Mouse (Mus musculus) Patski (cell line): ENCODE measurements around the gene Lmtk3. TPM values are rescaled to one million over a fixed set of nuclear protein-coding genes. Genes with fewer than 3 reads are reported as not detected.

Experiments
- ATAC-seq: fragments of 100-300 bp; one replicate; pipeline ENCODE4 v1.8.0; 2021
- CTCF ChIA-PET: fragments of 350-600 bp; sonication (Branson Sonifier 250); formaldehyde crosslinking; loops from one replicate; lab custom pipeline; 2022; ENCODE audit warnings: inconsistent platforms; lab: Charles Lee
- POLR2A ChIA-PET: fragments of 350-600 bp; sonication (Branson Sonifier 250); formaldehyde crosslinking; loops from one replicate; lab custom pipeline; 2022; ENCODE audit warnings: antibody characterized with exemption, inconsistent platforms; lab: Charles Lee
- DNase-seq: peaks from one replicate; pipeline ENCODE4 v3.0.0-alpha.2; 2011; ENCODE audit warnings: low read depth, low spot score
- H3K27me3 ChIP-seq: fragments of 371-371 bp; one replicate; pipeline ENCODE4 v1.5.1; 2021
- CTCF ChIP-seq: fragments of 100-300 bp; IDR thresholded peaks from one replicate; pipeline ENCODE4 v1.5.1; 2021
- in situ Hi-C: fragments of 300-500 bp; cut with MboI; formaldehyde crosslinking; loops from 3 replicates; pipeline ENCODE4 v1.11.1; 2018; ENCODE audit warnings: low pct_unique_long_range_greater_than_20kb, mixed read lengths
- polyA plus RNA-seq: library from polyadenylated mRNA; unstranded; gene quantifications from one replicate; pipeline ENCODE4 v1.2.3, GENCODE M21; 2021

The Lmtk3 gene
- polyA plus RNA-seq, 1 experiment from 2014 or later = 12.0 TPM

- POLR2A ChIA-PET = no interaction called here
- TF ChIP-seq CTCF = no peak
- ATAC-seq (peak; percentile 51), DNase-seq (no peak)
- H3K27me3 ChIP-seq = no peaks in the 10 kb centered on the region
- CTCF ChIA-PET = interaction anchor here (0.7 to 4.4 kb wide), 11 partner anchors 13 to 214 kb away, joined by 3 to 39 read pairs (median 7); partner anchors contain the start of gene Kdelr1
- in situ Hi-C loops = loop anchor here (5.0 kb wide), 1 partner anchor 65 kb away; no protein-coding TSS in a partner anchor
These were observed 19.0 kb downstream of the Lmtk3 start for GRCm38 (mm10) chr7:45802551-45802950.

GRCm38 (mm10) chr7:45805941-45806340 is 22.4 kb downstream of the Lmtk3 start:
- no peak for DNase-seq
- TF ChIP-seq CTCF = no peak
- CTCF ChIA-PET = no interaction called here
- in situ Hi-C loops = loop anchor here (5.0 kb wide), 1 partner anchor 126 kb away; no protein-coding TSS in a partner anchor
- H3K27me3 ChIP-seq = no peaks in the 10 kb centered on the region
- POLR2A ChIA-PET = interaction anchor here (0.7 kb wide), 1 partner anchor 36 kb away, joined by 3 read pairs; no protein-coding TSS in a partner anchor
- ATAC-seq = no peak

- no peaks in the 10 kb centered on the region for H3K27me3 ChIP-seq
- DNase-seq (no peak), ATAC-seq (no peak)
- ChIA-PET CTCF (no interaction called here), POLR2A (no interaction called here)
- no peak for TF ChIP-seq CTCF
- in situ Hi-C loops = loop anchor here (5.0 kb wide), 1 partner anchor 124 kb away; no protein-coding TSS in a partner anchor
These were observed 24.9 kb downstream of the Lmtk3 start for GRCm38 (mm10) chr7:45808471-45808870.

- POLR2A ChIA-PET = no interaction called here
- H3K27me3 ChIP-seq = no peaks in the 10 kb centered on the region
- DNase-seq (no peak), ATAC-seq (no peak)
- no peak for TF ChIP-seq CTCF
- in situ Hi-C loops = loop anchor here (5.0 kb wide), 1 partner anchor 123 kb away; no protein-coding TSS in a partner anchor
- CTCF ChIA-PET = no interaction called here
These were observed 25.9 kb downstream of the Lmtk3 start for GRCm38 (mm10) chr7:45809276-45810075.

GRCm38 (mm10) chr7:45812921-45813320 is 29.4 kb downstream of the Lmtk3 start:
- in situ Hi-C loops = no loop called here
- ATAC-seq (no peak), DNase-seq (no peak)
- H3K27me3 ChIP-seq = no peaks in the 10 kb centered on the region
- POLR2A ChIA-PET = no interaction called here
- CTCF ChIA-PET = interaction anchor here (0.9 kb wide), 1 partner anchor 11 kb away, joined by 3 read pairs; no protein-coding TSS in a partner anchor
- TF ChIP-seq CTCF = no peak

GRCm38 (mm10) chr7:45813787-45814779 is 30.5 kb downstream of the Lmtk3 start, which contains the start of gene Cyth2:
TSS of gene Cyth2 (minus strand) at chr7:45814581.
- in situ Hi-C loops = no loop called here
- TF ChIP-seq CTCF = no peak
- POLR2A ChIA-PET = interaction anchor here (1.1 to 1.5 kb wide), 2 partner anchors 59 to 214 kb away, joined by 3 read pairs; no protein-coding TSS in a partner anchor
- peak; percentile 98 for DNase-seq
- CTCF ChIA-PET = interaction anchor here (0.7 to 1.6 kb wide), 3 partner anchors 13 to 75 kb away, joined by 3 to 4 read pairs (median 3); no protein-coding TSS in a partner anchor
- no peaks in the 10 kb centered on the region for H3K27me3 ChIP-seq
- peak; percentile 96 for ATAC-seq

GRCm38 (mm10) chr7:45814841-45815240 is 31.3 kb downstream of the Lmtk3 start:
- POLR2A ChIA-PET = interaction anchor here (1.1 to 1.5 kb wide), 2 partner anchors 58 to 213 kb away, joined by 3 read pairs; no protein-coding TSS in a partner anchor
- in situ Hi-C loops = no loop called here
- no peak for TF ChIP-seq CTCF
- CTCF ChIA-PET = interaction anchor here (0.7 to 1.6 kb wide), 3 partner anchors 13 to 75 kb away, joined by 3 to 4 read pairs (median 3); no protein-coding TSS in a partner anchor
- no peak for DNase-seq
- H3K27me3 ChIP-seq = no peaks in the 10 kb centered on the region
- ATAC-seq = no peak

GRCm38 (mm10) chr7:45815323-45815983 is 31.9 kb downstream of the Lmtk3 start:
- ATAC-seq (no peak), DNase-seq (no peak)
- no peak for TF ChIP-seq CTCF
- in situ Hi-C loops = no loop called here
- POLR2A ChIA-PET = interaction anchor here (1.5 kb wide), 1 partner anchor 58 kb away, joined by 3 read pairs; no protein-coding TSS in a partner anchor
- H3K27me3 ChIP-seq = no peaks in the 10 kb centered on the region
- CTCF ChIA-PET = interaction anchor here (1.6 kb wide), 1 partner anchor 57 kb away, joined by 3 read pairs; no protein-coding TSS in a partner anchor

GRCm38 (mm10) chr7:45815984-45816351 is 32.4 kb downstream of the Lmtk3 start:
- in situ Hi-C loops = no loop called here
- ChIA-PET CTCF (no interaction called here), POLR2A (no interaction called here)
- TF ChIP-seq CTCF = no peak
- no peak for ATAC-seq
- H3K27me3 ChIP-seq = no peaks in the 10 kb centered on the region
- DNase-seq = no peak
